In genomic region chr17:31938539-31939260, GRCm38 (mm10) we compare ENCODE assay signal across 10 mouse cellular contexts.
A peak's percentile ranks its signal among the peaks of the same experiment; 100 is the strongest.
DNase-seq lines count a peak whose midpoint lies in the region; ATAC-seq lines count a peak whose summit lies in the region.
"Had no signal": no experiment of that assay in that cellular context is flagged by ENCODE, and none has a peak within 500 bp of the region (broad histone marks: within the 10 kb centered on the region; RNA-seq: fewer than 3 reads in every experiment).

No protein-coding gene starts in this region.

- H3K27ac ChIP-seq in heart, embryonic 14.5 days (replicated peaks in 1 of 2; ENCODE audit: control insufficient read depth in 1 of 2, insufficient read depth in 1 of 2, low read depth in 2 of 2, low read length in 2 of 2) = no peak overlapping the region
- H3K27ac ChIP-seq in brown adipose tissue, adult 24 weeks (replicated peaks; ENCODE audit: low read depth, low read length) = peak overlapping the region; percentile 98
- H3K27ac ChIP-seq in hindbrain, embryonic 13.5 days = no peak overlapping the region
- H3K27ac ChIP-seq in hindbrain, embryonic 16.5 days (ENCODE audit: low read depth, low read length) = no peak overlapping the region

- H3K9me3 ChIP-seq in heart, embryonic 14.5 days (ENCODE audit: control insufficient read depth, low read length) = no peaks in the 10 kb centered on the region
- H3K9me3 ChIP-seq in hindbrain, embryonic 13.5 days = no peaks in the 10 kb centered on the region
- H3K9me3 ChIP-seq in hindbrain, embryonic 16.5 days (ENCODE audit: control insufficient read depth, low read length) = no peaks in the 10 kb centered on the region

- no peak for ATAC-seq in heart, embryonic 14.5 days (ENCODE audit: insufficient number of reproducible peaks, insufficient read depth, low FRiP score, low read depth)
- ATAC-seq in hindbrain, embryonic 13.5 days (ENCODE audit: low FRiP score) = no peak
- no peak for ATAC-seq in hindbrain, embryonic 16.5 days

- H3K4me2 ChIP-seq in heart, embryonic 14.5 days (ENCODE audit: low read length) = no peak overlapping the region
- no peak overlapping the region for H3K4me2 ChIP-seq in hindbrain, embryonic 13.5 days
- no peak overlapping the region for H3K4me2 ChIP-seq in hindbrain, embryonic 16.5 days (ENCODE audit: low read length)

- H3K4me3 ChIP-seq in heart, embryonic 14.5 days (ENCODE audit: control insufficient read depth in 1 of 2, insufficient read depth in 1 of 2, low read depth in 1 of 2, low read length in 2 of 2) = no peak overlapping the region
- no peak overlapping the region for H3K4me3 ChIP-seq in brown adipose tissue, adult 24 weeks (ENCODE audit: insufficient read depth, low read depth, low read length)
- no peak overlapping the region for H3K4me3 ChIP-seq in hindbrain, embryonic 13.5 days
- no peak overlapping the region for H3K4me3 ChIP-seq in hindbrain, embryonic 16.5 days (ENCODE audit: low read length)

- no peaks in the 10 kb centered on the region for H3K36me3 ChIP-seq in heart, embryonic 14.5 days (ENCODE audit: control insufficient read depth, insufficient read depth, low read length)
- H3K36me3 ChIP-seq in hindbrain, embryonic 13.5 days = no peaks in the 10 kb centered on the region
- no peaks in the 10 kb centered on the region for H3K36me3 ChIP-seq in hindbrain, embryonic 16.5 days (ENCODE audit: control insufficient read depth, insufficient read depth, low read length)

- peak overlapping the region; percentile 23; the same call in 1 of the 2 replicates for H3K9ac ChIP-seq in heart, embryonic 14.5 days (ENCODE audit: low read length)
- no peak overlapping the region for H3K9ac ChIP-seq in hindbrain, embryonic 13.5 days
- no peak overlapping the region for H3K9ac ChIP-seq in hindbrain, embryonic 16.5 days (ENCODE audit: low read depth, low read length)

- intact Hi-C loops in heart, postnatal 10 days (cut with DNase I) = no loop called here

- H3K4me1 ChIP-seq in heart, embryonic 14.5 days (ENCODE audit: control insufficient read depth in 2 of 2, insufficient read depth in 2 of 2, low read length in 2 of 2) = peaks cover 24 to 25% of the 10 kb centered on the region in 2 experiments
- peaks cover 50% of the 10 kb centered on the region for H3K4me1 ChIP-seq in brown adipose tissue, adult 24 weeks (ENCODE audit: control insufficient read depth, insufficient read depth, insufficient read length, low read length)
- H3K4me1 ChIP-seq in hindbrain, embryonic 13.5 days (replicated peaks) = peaks cover 10% of the 10 kb centered on the region; the same call in 1 of the 2 replicates
- H3K4me1 ChIP-seq in hindbrain, embryonic 16.5 days (ENCODE audit: control insufficient read depth, insufficient read depth, low read depth, low read length) = no peaks in the 10 kb centered on the region; the same call in 1 of the 2 replicates

- 81% methylated on average over 12 of the region's 12 CpGs for WGBS in heart, embryonic 14.5 days
- WGBS in hindbrain, embryonic 13.5 days = 85% methylated on average over 12 of the region's 12 CpGs
- WGBS in hindbrain, embryonic 16.5 days = 84% methylated on average over 12 of the region's 12 CpGs

- H3K27me3 ChIP-seq in heart, embryonic 14.5 days (ENCODE audit: control insufficient read depth, insufficient read depth, low read length) = no peaks in the 10 kb centered on the region
- no peaks in the 10 kb centered on the region for H3K27me3 ChIP-seq in hindbrain, embryonic 13.5 days
- no peaks in the 10 kb centered on the region for H3K27me3 ChIP-seq in hindbrain, embryonic 16.5 days (replicated peaks; ENCODE audit: control insufficient read depth, insufficient read depth, low read length)

- DNase-seq in heart, postnatal 10 days = no peak
- peak; percentile 35 for DNase-seq in 3134 (ENCODE audit: extremely low read depth, insufficient read length, low spot score)
- DNase-seq in kidney, postnatal 10 days = peak; percentile 81
- DNase-seq in layer of hippocampus, adult 9-10 months (ENCODE audit: low spot score) = no peak
- DNase-seq: cerebellum, postnatal 25 days; thymus, adult 2 months had no signal

Comparison
In these comparisons a context has a peak if more than half of its experiments do, and no peak if none do; other contexts are left out.
1. DNase-seq: peak in 3134 (single experiment) and kidney, postnatal 10 days (single experiment); none in heart, postnatal 10 days (0 of 2) and layer of hippocampus, adult 9-10 months (single experiment).